Mouse (Mus musculus) cerebellum, adult 11 months (tissue): Measurements from ENCODE around the gene Tbx4.

ENCODE experiments used
- DNase-seq: peaks from one replicate; pipeline ENCODE4 v3.0.0; 2022

Tbx4 gene

DNA sequence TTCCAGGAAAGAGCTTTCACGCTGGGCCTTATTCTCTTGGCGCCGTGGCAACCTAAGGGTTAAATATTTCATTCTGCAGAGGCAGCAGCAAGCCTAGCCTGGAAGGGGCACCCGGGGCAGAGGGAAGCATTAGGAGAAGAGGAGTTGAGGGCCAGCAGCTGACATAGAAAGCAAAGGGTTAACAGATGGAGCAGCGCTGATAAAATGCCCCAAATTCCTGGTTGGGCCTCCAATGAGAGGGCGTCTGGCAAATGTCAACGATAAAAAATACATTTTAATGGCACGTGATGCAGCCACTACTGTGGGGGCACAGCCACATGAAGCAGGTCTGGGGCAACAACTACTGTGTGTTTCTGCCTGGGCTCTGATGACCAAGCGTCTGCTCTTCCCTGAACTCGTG, 23.9 kb downstream of the Tbx4 start:
- no peak for DNase-seq

DNA sequence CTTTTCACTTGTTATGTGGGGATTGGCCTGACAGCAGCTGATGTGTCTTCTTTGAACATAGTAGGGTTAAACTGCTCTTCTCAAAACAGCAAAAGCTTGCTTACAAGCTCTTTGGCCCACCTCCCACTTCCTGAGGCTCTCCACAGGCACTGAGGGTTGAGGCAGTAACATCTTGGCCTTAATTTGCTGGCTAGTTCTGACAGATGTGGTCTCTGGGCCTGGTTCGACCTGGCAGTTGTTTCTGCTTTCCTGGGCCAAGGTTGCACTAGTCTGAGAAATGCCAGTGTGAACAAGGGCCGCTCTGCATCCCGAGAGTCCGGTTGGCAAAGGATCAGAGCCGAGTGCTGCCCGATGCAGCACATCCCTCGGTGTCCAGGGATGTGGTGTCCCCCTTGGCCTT, 27.3 kb downstream of the Tbx4 start:
- DNase-seq = no peak

DNA sequence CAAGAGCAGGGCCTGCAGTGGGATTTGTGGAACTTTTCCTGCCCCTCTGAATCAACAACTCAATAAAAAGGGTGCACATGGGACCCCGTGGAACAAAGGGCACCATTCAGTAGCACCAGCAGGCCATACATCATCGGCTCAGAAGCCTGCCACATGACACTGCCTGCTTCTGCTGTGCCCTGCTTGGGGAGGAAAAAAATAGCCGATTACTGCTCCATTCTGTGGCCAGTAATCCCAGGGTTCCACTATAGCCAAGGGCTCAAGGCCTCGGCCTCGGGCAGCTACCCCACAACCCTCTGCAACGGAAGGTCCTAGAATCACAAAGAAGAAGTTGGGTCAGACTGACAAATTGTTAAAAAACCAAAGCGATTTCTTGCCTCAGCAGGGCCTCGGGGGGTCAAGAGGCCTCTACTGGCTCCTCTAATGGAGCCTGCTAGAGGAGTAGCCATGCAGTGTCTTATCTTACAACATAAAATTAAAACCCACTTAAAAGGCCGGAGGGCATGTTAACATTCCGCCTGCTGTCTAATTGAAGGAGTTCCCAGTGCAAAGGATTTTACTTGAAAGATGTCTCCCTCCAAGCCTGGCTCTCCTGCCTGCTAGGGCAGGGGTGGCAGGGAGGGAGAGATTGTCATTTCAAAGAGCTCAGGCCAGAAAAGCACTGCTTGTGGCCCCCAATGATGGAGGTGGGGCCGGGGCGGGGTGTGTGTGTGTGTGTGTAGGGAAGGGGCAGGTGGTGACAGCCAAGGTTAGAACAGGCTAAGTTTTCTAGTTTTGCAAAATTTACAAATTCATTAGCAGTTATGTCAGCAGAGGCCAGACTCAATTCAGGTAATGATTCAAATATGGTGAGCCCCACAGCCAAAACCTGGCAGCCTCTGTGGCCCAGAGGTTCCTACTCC, 31.1 kb downstream of the Tbx4 start:
- DNase-seq = no peak

DNA sequence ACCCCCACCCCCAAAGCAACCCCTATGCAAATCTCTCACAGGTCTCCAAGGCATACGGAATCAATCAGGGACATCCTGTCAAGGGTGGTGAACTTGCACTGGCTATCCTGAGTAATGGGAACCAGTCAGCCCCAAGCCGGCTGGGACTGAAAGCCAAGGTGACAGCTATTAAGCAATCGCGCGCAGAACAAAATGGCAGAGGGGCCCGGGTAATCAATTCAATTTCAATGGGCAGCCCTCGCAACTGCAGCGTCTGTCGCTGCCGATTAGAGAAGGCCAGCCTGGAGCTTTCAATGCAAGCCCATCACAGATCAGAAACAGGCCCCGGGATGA, 31.7 kb downstream of the Tbx4 start:
- DNase-seq = no peak

DNA sequence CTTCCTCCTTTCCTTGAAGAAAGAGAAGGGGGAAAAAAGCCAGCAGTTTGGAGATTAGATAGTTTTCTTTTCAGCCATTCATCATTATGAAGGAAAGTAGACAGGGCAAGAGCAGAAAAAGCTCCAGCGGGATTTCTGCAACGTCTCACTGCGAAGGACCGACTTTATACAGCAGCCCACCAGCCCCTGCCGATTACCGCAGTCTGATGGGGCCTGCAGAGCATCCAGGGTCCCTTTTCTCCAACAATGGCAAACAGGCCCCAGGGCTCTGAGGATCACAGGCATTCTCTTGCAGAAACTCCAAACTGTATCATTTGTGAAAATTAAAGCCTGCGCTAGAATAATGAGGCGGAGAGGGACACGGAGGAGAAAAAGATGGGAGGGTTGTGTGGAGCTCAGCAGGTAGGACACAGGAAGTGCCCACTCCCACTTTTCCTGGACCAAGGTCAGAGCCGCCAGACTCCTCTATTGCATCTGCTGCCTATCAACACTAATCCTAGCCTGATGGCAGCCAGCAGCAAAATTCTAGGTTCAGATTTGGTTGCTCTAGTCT, 32.2 kb downstream of the Tbx4 start:
- DNase-seq = no peak

DNA sequence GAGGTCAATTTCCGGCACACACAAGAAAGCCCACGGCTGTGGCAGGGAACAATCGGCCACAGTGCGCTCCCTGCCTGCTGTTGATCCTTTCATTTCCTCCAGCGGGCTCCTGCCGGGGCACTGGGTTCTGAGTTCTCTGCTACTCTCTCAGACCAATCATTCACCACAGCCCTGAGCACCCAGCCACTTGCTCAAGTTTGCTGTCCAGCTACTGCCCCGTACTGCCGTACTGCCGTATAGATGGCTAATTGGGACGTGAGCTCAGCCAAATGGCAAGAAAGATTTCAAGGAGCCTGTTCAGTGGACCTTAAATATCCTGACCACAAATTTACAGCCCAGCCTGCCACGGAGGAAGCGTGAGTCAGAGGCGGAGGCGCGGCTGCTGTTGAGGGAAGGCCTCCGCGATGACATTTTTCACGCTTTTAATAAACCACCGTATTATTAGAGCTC, 39.1 kb downstream of the Tbx4 start:
- peak; percentile 6 for DNase-seq

DNA sequence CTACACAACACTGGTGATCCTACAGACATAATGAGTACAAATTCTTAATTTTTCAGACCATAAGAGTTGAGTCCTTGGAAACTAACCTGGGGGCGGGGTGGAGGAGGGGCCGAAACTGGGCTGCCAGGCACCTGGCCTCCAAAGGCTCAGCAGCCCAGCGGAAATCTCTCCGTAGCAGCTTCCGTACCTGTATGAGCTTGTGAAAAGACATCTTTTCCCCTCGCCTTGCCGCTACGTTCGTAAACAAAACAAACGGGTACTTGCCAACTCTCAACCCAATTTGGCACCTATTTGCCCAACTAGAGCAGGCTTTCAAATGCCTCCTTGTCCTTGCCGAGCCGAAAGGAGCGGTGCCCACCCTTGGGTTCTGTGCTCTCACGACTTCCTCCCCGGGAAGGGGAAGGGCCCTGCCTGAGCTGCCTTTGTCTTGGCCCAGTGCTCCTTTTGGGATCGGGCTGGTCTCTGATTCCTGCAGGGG, 40.1 kb downstream of the Tbx4 start:
- DNase-seq = no peak

DNA sequence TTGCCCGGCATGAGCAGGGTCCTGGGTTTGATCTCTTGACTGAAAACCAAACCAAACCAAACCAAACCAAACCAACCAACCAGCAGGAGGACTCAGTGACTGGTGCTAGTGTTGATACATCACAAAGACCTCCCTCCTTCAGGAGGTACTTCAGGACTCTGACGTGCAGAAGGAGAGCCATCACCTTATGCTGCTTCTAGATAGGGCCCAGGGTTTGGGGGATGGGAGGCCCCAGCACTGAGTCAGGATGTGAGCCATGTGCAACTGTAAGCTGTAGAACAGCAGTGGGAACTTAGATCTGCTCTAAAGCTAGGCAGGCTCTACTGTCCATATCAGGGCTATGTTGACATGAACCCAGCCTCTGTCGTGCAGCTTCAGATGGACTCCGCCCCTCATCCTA, 41.9 kb downstream of the Tbx4 start:
- no peak for DNase-seq

DNA sequence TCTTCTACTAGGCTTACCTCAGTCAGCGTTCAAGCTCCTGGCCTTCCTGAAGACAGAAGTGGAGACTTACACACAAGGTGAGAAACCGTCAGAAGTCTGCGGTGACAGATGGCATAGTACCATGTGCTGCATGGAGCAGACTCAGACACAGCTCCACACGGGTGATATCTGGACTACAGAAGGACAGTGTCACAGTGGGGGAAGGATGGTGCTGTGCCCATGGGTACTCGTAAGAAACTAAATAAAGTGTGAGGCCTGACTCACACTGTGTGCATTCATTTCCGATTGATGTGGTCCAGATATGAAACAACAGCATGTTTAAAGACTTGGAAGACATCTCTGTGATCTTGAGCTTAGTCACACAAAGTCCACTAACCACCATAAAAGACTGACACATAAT, 43.4 kb downstream of the Tbx4 start:
- no peak for DNase-seq

DNA sequence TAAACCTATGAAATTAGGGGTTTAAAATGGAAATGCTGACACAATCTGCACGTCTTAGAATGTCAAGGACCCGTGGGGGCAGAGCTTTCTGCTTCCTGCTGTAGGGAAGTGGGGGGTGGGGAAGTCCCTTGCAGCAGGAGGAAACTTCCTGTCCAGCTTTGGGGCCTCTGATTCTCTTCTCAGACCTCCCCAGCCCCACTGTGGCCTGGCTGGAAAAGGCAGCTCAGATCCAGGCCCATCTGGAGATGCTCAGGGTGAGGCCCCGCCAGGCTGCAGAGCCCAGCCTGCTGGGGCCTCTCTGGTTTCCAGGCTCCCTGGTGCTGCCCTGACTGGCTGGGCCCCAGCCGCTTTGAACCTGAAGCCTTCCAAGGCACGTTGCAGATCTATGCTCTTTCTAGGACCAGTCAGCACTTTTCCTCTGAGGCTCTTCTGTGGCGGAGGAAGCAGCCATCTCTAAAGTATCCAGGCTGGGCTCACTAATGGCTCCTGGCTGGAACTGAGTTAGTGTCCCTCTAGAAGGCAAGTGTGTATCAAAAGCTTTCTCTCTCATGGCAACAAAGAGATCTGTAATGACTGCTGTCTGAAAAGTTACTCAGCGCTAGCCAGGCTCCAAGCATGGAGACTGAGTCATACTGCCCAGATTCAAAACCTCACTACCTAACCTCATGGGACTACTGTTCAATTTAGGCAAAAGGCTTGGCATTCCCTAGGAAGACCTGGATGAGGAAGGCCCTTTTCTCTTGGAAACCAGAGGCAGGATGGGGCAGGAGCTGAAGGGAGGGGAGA, 55.8 kb downstream of the Tbx4 start:
- DNase-seq = no peak

DNA sequence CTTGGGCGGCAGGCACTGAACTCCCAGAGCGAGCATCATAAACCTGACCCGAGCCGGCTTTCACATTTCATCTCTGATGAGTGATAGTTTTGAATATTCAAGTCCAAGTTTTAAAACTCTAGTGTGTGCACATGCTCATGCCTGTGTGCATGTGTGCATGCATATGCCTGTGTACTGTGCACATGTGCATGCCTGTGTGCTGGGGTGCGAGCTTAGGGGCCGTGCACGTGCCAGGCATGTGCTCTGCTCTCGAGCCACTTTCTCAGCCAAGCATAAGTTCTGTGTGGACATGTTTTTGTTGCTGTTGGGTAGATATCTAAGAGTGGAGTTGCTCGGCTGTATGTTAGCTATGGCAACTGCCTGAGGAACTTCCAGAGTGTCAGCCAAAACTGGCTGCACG, 62.5 kb downstream of the Tbx4 start:
- DNase-seq = no peak

DNA sequence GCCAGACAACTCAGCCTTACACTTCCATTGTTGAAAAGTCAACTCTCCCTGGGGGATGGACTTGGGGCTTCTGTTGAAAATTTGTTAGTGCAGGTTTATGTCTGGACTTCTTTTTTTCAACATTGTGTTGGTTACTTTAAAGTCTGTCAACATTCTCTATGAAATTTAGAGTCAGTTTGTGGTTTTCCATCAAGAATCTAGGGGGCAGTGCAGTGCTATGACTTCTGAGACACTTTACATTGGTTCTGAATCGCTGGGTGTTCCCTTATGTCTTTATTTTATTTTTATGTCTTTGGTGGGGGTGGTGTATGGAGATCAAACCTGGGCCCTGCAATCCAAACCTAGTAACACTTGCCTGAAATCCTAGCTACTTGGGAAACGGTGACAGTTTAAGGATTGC, 63.5 kb downstream of the Tbx4 start:
- DNase-seq = no peak

DNA sequence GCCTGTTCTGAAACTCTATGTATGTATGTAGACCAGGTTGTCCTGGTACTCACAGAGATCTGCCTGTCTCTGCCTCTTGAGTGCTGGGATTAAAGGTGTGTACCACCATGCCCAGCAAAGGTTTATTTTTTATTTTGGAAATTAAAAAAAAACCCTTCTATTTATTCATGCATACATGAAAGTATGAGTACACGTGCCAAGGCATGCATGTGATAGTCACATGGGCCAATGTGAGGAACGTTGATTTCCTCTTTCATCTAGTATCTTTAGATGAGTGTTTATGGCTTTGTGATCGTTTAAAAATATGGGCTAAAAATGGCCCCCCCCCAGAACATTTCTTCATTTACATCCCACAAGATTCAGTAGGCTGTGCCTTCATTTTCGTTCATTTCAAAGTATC, 66.3 kb downstream of the Tbx4 start:
- no peak for DNase-seq

DNA sequence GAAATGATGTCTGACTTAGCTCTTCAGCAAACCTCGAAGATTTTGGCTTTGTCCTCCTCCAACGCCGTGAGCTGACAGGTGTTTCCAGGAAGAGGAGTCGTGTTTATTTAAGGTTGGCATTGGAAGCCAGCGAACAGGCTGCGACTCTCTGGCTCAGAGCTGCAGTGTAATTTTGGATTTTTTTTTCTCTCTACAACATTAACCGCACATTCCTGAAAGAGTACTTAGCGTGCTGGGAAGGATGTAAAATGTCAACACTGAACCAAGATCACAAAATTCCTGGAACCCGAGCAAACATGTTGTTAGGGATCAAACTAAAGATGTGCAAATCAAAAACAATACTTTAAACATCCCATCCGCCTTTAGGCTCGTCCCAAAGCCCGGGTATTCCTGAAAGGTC, 69.4 kb downstream of the Tbx4 start:
- no peak for DNase-seq

DNA sequence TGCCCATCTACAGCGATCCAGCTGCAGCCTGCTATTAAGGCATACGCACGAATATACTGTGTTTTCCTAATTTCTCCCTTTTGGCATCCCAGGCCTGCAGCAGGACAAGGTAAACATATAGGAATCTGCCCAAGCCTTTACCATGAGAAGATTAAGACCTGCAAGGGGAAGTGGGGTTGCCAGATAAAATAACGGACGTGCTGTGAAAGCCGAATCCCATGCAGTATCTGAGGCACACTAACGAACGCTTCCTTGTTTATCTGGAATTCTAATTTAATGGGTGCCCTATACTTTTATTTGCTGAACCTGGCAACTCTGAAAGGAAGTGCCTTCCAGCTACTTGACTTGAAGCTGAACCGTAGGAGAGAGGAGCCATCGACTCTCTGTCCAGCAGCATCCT, 70.2 kb downstream of the Tbx4 start:
- DNase-seq = no peak

DNA sequence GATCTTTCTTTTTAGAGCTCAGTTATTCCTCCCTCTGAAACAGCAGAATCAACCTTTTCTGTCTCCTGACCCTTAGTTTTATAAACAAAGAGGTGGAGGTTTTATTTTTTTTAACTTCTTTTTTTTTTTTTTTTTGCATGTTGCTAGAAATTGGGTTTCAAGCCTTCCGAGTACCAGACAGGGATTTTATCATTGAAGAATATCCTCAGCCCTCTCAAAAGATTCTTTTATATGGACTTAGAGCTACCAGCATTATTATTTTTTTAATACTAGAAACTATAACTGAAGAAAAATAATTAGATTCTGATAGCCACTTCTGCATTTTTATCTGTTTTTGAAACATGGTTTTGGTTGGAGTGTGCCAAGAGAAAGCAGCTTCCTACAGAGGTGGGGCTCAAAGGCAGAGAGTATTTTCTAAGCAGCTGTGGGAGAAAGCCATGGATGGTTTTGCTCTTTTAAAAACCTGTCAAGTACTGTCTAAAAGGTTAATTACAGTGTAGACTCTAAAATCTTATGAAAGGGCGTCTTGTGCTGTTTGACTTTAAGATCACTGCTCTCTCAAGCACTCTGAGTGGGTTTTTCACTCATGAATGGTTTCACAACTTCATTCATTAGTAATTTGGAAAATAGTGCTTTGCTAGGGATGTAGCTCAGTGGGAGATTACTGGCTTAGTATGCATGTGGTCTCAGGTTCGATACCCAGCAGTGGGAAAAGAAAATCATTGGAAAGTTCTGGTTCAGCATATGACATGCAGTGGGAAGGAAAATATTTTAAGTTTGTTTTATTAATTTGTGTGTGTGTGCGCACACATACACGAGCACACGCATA, 70.9 kb downstream of the Tbx4 start:
- no peak for DNase-seq

DNA sequence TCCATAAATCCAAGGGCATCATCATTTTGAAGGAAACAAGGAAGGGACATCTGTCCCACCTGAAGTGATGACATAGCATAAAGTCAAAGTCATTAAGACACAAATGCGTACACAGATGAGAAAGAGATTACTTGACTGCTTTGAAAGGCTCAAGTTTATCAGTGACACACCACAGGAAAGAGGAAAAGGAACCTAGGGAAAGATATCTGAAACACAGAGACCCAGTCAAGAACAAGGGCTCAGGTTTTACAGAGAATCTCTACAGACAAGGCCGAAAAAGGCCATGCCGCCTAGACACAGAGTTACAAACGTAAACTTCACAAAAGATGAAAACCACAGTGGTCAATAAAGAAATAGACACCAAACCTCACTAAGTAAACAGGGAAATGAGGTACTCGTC, 73.6 kb downstream of the Tbx4 start:
- no peak for DNase-seq

DNA sequence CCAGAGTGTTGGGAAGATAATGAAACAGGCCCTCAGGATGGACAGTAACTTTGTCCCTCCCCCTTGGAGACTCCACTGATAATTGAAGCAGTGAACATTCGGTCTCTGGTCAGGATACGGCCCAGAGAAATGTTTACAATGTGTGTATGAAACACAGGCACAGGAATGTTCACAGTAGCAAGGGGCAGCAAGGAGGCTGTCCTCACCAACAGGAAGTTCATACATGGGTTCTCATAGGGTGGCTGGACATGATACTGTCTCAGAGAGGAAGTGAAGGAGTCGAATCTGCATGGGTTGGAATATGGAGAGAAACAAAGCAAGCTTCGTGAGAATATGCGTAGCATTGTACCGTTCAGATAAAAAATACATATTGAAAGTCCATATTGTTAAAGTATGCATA, 74.1 kb downstream of the Tbx4 start:
- no peak for DNase-seq

DNA sequence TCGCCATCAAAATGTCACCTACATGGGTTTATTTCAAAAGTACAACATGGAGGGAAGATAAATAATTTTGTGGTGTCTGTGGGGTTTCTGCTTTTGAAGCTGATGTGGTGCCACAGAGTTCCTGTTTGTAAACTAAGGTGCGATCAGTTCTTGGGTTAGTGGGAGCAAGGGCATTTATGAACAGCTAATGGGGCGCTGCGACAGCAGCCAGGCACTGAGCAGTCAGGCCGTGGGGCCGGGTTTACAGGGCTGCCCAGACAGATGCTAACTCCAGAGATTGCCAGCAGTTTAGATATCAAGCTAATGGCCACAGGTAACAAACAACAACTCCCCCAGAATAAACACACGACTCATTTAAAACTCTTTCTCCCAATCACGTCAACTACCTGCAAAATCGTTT, 75.3 kb downstream of the Tbx4 start:
- no peak for DNase-seq
